Mouse (Mus musculus) layer of hippocampus, postnatal 36 days (tissue): ENCODE measurements around the gene Zdhhc20. TPM values are rescaled to one million over a fixed set of nuclear protein-coding genes. Genes with fewer than 3 reads are reported as not detected.
"Not testable (repeated sequence)": the region's sequence is repeated elsewhere in the genome, so short reads cannot be mapped to it uniquely, and the experiment has no call there.

ENCODE experiments used
- DNase-seq, 2 experiments: peaks; one replicate each; pipeline ENCODE4 v3.0.0; 2022
- total RNA-seq, 2 experiments: library from RNA; stranded (reverse); gene quantifications; 2 replicates each; pipeline ENCODE4 v1.2.3; 2021

Gene Zdhhc20
- total RNA-seq, 2 experiments from 2014 or later = 41.5 to 41.6 TPM

GRCm38 (mm10) chr14:57889541-57890010 lies 500 bp downstream of the Zdhhc20 start:
- no peak for DNase-seq

GRCm38 (mm10) chr14:57887171-57887570 lies 2.9 kb downstream of the Zdhhc20 start:
- DNase-seq = no peak

DNA sequence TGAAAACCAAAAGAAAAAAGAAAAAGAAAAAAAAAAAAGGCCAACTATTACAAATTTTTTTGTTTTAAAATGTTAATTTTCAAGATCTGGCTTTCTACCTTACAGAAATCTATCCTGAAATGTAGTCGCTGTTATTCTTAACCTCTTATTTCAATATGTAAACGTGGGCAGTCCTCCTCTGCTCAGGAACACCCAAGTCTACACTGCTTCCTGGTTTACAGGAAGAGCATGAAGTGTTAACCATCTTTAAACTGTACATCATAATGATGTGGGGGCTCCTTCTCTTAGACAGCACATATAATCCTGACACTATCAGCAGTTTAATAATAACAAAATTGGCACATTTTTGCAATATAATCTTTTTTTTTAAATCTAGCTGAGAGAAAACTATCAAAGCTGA lies 4.0 kb downstream of the Zdhhc20 start:
- no peak for DNase-seq

DNA sequence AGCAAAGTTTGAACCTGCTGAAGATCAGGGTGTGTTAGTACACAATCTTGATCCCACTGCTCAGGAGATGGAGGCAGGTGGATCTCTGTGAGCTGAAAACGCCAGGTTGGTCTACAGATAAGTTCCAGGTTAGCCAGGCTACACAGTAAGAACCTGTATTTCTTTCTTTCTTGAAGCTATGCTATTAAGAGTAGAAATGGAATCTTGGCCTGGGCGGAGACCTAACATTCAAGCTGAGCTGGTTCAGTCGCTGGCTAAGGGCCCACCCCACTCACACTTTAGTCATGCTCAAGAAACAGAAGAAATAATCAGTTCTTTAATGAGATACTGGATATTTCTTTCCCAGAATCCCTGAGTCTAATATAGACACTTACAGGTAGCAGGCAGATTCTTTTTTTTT lies 6.7 kb downstream of the Zdhhc20 start:
- DNase-seq = no peak

DNA sequence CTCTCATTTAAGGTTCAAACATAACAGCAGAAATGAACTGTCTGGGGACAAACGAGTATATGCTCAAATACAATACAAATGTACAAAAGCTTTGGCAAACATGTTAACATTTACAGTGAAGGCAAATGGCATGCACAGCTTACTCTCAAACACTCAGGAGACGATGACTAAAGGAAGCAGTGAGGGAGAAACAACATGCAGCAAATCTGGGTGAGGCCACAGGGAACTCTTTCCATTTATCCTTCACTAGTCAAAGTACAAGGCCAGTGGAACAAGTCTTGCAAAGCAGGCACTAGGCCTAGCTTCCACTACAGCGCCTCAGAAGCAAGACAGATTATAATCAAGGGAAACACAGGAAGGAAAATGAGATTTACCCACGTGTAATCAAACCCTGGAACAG lies 7.4 kb downstream of the Zdhhc20 start:
- DNase-seq = no peak

- no peak for DNase-seq
Observed at GRCm38 (mm10) chr14:57881793-57882192, 8.3 kb downstream of the Zdhhc20 start.

DNA sequence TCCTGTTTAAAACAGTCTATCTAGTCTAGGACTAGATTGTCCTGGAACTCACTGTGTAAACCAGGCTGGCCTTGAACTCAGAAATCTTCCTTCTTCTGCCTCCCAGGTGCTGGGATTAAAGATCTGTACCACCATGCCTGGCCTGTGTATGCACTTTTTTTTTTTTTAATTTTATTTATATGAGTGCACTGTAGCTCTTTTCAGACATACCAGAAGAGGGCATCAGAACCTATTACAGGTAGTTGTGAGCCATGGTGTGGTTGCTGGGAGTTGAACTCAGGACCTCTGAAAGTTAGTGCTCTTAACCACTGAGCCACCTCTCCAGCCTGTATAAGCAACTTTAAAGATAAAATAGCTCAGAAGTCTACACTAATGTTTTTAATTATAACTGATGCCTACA lies 9.0 kb downstream of the Zdhhc20 start:
- DNase-seq = no peak

DNA sequence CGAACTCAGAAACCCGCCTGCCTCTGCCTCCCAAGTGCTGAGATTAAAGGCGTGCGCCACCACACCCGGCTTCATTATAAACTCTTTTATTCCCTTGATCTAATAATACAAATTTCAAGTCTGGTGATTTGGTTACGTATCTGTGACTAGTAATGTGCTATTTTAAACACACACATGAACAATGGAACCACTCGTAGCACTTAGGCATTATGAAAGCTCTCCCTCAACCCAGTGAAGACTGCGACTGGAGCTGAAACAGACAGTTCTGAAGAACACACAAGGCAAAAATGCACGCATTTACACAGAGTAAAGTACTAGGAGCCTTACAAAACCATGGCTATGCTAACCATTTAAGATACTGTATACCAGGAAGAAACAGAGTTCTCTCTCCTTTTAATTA lies 12.2 kb downstream of the Zdhhc20 start:
- no peak for DNase-seq

- no peak for DNase-seq
Observed at GRCm38 (mm10) chr14:57866676-57867276, 23.3 kb downstream of the Zdhhc20 start.

- DNase-seq = no peak
Observed at GRCm38 (mm10) chr14:57865256-57865655, 24.8 kb downstream of the Zdhhc20 start.

DNA sequence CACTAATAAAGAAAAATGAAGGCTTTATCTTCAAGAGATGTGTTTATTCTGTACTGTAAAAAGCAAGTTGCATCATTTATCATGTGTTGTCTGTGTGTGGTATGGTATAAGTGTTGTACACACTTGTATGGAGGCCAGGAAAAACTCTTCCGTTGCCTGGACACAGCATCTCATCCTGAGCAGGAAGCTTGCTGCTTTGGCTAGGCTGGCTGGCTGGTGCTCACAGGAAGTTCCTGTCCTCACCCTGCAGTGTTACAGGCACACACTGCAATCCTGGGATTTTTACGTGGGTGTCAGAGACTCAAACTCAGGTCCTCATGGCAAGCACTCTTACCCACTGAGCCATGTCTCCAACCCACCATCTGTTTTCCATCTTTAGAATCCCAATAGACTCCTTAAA lies 26.9 kb downstream of the Zdhhc20 start:
- DNase-seq = no peak

DNA sequence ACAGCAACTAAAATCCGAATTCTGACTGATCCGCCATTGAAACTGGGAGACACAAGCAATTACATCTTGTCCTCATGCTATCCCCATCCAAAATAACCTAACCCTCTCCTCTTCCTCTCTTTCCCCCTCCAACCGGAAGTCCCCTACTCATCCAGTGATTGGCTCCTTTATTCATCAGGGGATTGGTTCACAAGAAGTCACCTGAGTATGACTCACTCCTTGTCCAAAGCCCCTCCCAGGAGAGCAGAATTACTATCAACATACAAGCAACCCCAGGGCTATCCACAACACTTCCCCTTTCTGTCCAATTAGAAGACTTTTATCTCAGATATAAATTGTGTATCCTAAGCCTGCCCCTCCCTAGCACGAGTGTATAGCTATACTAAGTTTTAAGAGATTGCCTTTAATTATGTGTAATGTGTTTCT lies 28.1 kb downstream of the Zdhhc20 start:
- no peak for DNase-seq

DNA sequence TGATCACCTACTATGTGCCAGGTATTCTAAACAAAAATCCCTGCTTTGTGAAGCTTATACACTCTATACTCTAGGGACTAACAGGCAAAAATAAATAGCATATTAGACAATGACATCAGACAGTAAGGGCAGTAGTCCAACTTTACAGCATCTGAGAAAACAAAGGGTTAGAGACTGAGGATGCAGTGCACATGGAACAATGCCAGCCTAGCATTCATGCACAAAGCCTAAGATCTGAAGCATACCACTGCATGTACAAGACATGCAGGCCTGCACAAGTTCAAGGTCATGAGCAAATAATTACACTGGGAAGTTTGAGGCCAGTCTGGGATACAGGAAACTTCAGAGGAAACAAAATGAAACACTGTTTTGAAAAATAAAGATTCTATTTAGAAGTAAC lies 30.6 kb downstream of the Zdhhc20 start:
- no peak for DNase-seq

GRCm38 (mm10) chr14:57858601-57859000 lies 31.5 kb downstream of the Zdhhc20 start:
- no peak for DNase-seq

GRCm38 (mm10) chr14:57856037-57856436 lies 34.0 kb downstream of the Zdhhc20 start:
- DNase-seq = not testable (repeated sequence)

DNA sequence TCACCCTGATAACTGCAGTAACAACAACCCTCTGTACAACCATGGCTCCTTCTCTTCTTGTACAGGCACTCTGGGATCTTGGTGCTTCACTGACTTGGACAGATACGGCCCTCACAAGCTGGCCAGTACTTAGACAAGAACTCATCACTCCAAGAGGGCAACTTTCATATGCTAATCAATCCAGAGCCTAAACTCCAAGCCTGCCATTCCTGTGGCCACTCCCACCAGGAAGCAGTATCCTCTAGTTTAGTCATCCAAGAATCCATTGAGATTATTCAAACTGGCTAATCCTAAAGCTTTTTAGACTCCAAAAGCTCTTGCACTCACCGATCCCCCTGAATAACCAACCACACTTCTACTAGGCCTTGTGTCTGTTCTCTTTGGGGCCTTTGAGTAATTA lies 37.1 kb downstream of the Zdhhc20 start:
- DNase-seq = no peak

- DNase-seq = no peak
Observed at GRCm38 (mm10) chr14:57850330-57850729, 39.7 kb downstream of the Zdhhc20 start.

DNA sequence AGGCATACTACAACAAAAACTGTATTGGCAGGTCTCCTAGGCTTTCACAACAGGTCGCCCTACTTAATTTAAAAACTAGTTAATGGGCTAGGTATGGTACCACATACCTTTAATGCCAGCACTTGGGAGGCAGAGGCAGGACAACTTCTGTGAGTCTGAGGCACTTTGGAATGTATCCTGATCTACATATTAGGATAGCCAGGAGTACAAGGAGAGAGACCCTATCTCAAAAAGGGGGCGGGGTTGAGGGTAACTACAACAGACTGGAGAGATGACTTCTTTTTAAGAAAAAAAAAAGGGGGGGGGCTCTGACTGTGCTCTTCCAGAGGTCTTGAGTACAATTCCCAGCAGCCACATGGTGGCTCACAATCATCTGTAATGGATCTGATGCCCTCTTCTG lies 41.4 kb downstream of the Zdhhc20 start:
- no peak for DNase-seq

DNA sequence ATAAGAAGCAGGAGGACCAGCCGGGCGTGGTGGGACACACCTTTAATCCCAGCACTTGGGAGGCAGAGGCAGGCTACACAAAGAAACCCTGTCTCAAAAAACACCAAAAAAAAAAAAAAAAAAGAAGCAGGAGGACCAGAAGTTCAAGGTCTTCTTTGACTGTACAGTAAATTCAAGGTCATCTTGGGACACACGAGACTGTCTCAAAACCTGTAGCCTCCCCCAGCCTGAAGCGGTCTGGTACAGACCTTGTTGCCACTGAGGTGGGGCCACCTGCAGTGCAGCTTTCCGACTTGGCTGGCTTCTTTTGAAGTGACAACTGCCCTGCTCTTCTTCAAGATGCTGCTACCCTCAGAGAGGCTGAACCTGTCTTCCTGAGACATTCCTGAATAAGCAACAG lies 42.0 kb downstream of the Zdhhc20 start:
- not testable (repeated sequence) for DNase-seq

DNA sequence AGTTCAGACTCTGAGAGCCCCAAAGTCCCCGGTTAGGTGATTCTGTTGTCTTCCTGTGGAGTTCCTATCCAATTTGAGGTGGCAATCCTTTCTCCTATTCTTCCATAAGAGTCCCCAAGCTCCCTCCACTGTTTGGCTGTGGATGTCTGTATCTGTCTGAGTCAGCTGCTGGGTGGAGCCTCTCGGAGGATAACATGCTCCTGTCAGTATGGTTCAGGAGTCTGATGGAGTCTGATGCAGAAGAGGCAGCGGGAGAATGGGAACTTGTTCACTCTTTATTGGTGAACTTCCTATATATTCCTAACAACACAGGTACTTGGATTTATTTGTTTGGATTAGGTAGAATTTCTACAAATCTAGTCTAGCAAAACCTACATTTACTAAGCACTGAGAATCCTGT lies 45.5 kb downstream of the Zdhhc20 start:
- no peak for DNase-seq

DNA sequence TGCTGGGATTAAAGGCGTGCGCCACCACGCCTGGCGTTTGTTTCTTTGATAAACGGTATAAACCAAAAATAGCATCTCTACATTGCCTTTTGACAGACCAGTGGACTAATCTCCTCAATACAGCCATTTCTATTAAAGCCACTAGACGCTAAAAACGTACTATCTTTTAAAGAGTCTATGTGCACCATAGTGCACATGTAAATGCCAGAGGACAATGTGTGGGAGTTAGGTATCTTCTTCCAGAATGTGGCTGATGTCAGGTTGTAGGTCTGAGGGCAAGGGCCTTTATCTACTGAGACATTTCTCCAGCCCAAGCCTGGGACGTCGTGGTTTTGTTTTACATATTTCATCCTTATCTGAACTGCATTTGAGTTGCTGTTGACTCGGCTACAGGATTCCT lies 54.9 kb downstream of the Zdhhc20 start:
- no peak for DNase-seq

DNA sequence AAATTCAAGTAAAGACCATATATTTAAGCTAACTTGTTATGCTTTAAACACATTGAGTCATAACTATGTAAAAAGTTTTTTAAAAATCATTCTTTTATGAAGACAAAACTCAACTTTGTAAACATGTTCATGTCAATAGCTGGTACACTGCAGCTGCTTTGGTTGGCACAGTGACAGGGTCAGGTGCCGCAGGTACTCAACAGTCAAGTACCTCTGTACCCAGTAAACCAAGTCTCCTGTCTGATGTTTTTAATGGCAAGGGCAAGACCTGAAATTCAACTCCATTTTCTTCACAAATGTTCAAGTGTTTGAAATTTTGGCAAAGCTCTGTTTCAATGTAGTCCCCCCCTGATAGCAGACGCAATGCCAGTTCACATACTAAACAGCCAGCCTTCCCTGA lies 56.5 kb downstream of the Zdhhc20 start:
- no peak for DNase-seq

GRCm38 (mm10) chr14:57827284-57827683 lies 62.8 kb downstream of the Zdhhc20 start:
- DNase-seq = no peak

DNA sequence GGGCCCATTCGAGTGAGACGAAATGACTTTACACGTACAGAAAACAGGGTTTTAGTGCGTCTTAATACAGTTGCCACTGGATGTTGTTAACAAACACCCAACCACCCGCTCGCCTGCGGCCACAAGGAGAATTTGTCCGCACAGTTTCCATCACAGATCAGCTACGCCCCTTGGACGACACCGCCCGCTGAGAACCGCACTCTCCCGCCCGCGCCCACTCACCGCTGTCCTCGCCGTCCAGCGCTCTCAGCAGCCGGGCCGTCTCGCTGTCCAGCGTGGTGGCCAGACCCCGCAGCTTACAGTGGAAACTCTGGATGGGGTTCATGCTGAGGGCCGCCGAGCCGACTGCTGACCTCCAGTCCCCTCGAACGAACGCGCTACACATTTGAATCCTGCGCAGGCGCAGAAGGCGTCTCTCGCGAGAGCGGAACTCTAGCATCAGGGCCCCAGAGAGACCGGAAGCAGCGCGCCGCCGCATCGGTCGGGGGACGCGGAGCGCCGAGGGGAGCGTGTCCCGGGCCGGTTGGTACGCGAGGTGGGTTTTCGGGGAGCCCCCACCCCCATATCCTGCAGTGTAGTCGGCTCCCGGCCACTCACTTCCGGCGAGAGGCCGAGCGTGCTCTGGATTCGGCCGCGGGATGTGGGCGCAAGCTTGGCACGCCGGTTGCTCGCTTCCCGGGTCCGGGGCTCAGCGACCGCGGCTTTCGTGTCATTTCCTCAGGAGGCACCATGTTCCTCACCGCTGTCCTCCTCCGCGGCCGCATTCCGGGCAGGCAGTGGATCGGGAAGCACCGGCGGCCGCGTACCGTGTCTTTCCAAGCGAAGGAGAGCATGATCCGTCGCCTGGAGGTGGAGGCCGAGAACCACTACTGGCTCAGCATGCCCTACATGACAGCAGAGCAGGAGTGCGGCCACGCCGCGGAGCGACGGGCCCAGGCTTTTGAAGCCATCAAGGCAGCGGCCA lies 64.0 kb downstream of the Zdhhc20 start, which contains the start of the genes Ska3 and Mrpl57:
Ska3 (minus strand) TSS at position 398 of the 964 bp plus-strand sequence.
Mrpl57 (plus strand) TSS at position 447 of the 964 bp plus-strand sequence.
- DNase-seq = peak; percentile 90
